Mouse (Mus musculus) retina, embryonic 14.5 days (tissue): Measurements from ENCODE around the gene Mup14.
"Not testable (repeated sequence)": the region's sequence is repeated elsewhere in the genome, so short reads cannot be mapped to it uniquely, and the experiment has no call there.

Experiments used
- DNase-seq: peaks from one replicate; pipeline ENCODE4 v3.0.0-alpha.2; 2015; ENCODE audit warnings: low spot score

Gene Mup14

GRCm38 (mm10) chr4:61303900-61304299 is at the start of gene Mup14:
TSS of gene Mup14 (minus strand) at chr4:61304000.
- DNase-seq = not testable (repeated sequence)

GRCm38 (mm10) chr4:61338108-61338507 is 34.3 kb upstream of the Mup14 start:
- DNase-seq = not testable (repeated sequence)
